Mouse (Mus musculus): ENCODE measurements at regions not wholly inside any gene's neighbourhood (a gene's known extent, or its start where the extent isn't known, plus 50 kb on each side); places are given as distances from the start of the nearest gene placed in this dataset.

GRCm38 (mm10) chr12:71481371-71481770 lies 171.7 kb downstream of the Dact1 start:
- intact Hi-C loops (cut with DNase I): no loop called here

GRCm38 (mm10) chr12:71481899-71482593 lies 172.4 kb downstream of the Dact1 start:
- intact Hi-C loops (cut with DNase I): no loop called here

GRCm38 (mm10) chr12:71482619-71483018 lies 172.9 kb downstream of the Dact1 start:
- intact Hi-C loops (cut with DNase I): no loop called here

DNA sequence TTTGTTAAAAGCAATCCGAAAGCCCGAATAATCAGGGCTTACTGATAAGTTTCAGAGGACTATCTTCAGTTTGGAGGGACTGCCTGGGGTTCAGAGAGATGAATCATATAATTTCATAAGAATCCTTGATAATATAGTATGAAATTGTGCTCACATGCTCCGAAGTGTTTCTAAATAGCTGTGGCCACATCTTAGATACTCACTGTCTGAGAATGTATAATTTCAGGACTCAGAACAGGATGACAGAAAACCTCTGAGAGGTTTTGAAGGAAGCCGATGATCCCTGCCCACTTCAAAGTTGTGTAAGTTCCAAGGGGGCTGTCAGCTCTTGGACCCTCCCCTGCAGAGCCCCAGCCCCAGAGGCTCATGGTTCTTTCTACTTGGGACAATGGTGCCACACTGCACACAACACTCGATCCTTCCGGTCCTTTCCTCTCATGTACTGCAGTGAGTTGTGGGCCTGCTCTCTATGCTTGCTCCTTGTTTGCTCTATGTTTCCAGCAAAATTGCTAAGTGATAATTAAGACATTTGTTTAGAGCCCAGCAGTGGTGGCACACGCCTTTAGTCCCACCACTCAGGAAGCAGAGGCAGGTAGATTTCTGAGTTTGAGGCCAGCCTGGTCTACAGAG lies 174.0 kb downstream of the Dact1 start:
- intact Hi-C loops (cut with DNase I): no loop called here

DNA sequence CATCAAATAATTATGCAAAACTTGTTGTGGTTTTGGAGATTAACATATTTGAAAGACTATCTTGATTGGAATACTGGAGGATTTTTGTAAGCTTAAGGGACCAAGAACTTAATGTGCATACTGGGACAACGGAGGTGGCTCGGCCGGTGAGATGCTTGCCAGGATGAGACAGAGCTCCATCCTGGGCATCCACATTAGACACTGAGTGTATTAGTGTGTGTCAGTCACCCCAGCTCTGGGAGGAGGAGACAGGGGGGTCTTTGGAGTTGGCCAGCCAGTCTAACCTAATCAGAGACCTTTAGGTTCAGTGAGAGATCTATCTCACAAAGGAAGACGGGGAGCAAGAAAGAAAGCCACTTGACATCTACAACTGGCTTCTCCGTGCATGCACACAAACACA lies 174.6 kb downstream of the Dact1 start:
- intact Hi-C loops (cut with DNase I): no loop called here

DNA sequence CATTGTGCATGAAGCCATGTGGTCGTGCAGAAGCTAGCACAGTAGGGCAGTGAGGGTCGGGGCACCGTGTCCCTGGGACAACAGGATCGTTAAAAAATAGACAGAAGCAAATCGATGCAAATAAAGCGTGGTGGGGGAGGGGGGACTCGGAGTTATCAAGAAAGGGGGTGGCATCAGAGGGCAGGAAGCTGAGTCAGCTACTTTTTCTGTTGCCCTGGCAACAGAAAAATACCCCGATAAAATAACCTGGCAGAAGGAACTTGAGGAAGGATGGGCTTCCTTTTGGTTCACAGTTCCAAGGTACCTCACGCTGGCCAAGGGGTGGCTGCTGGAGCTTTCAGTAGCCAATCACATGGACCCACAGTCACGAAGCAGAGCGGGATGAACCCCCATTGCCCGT lies 176.4 kb downstream of the Dact1 start:
- intact Hi-C loops (cut with DNase I): no loop called here

GRCm38 (mm10) chr12:71487591-71488435 lies 178.1 kb downstream of the Dact1 start:
- intact Hi-C loops (cut with DNase I): no loop called here

- intact Hi-C loops (cut with DNase I): no loop called here
Observed at GRCm38 (mm10) chr12:71489295-71489694, 179.6 kb downstream of the Dact1 start.

DNA sequence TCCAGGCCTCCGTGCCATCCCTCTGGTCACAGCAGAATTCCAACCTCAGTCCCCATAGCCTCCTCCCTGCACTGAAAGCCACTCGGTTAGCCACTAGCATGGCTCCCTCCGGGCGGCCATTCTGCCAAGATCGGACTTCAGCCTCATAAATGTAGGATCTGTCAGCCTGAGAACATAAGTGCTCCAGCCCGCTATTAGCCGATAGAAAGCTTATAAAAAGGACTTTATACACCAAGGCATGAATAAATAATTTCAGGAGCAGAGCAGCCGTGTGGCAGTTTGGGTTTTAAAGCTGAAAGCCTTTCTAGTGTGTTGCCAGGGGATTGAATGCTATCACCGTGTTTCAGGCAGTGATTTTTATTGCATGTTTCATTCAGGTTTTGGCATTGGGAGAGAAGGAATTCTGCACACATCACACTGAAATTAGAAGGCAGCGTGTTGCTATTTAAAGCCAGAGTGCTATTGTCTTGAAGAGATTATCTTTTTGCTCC lies 185.2 kb downstream of the Dact1 start:
- intact Hi-C loops (cut with DNase I): loop anchor here (10.0 kb wide), 1 partner anchor 210 kb away; no protein-coding TSS in a partner anchor

- intact Hi-C loops (cut with DNase I): loop anchor here (2.0 to 10.0 kb wide), 2 partner anchors 188 to 206 kb away; no protein-coding TSS in a partner anchor
Observed at GRCm38 (mm10) chr12:71498246-71499029, 188.8 kb downstream of the Dact1 start.

DNA sequence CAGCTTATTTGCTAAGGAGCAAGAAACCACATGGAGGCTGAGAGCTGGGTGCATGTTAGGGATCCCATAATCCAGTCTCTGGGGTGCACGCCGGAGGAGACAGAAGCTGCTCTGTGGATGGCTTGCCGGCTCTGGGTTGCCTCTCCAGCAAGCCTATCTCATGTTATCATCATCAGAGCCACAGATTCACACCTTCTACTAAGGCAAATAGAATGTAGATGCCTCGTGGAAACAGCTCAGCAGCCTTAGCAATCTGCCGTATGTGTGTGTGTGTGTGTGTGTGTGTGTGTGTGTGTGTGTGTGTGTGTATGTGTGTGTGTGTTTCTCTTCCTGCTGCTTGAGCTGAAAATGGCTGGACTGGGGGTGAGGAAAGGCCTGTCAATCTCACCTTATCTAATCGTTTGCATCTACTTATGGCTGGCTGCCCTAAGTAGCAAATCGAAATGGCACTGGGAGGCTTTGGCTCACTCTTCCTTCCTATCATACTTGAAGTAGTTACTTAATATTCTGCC lies 191.7 kb downstream of the Dact1 start:
- intact Hi-C loops (cut with DNase I): no loop called here

GRCm38 (mm10) chr12:71503265-71503664 lies 193.6 kb downstream of the Dact1 start:
- intact Hi-C loops (cut with DNase I): no loop called here

GRCm38 (mm10) chr12:71506206-71506605 lies 196.5 kb downstream of the Dact1 start:
- intact Hi-C loops (cut with DNase I): no loop called here

- intact Hi-C loops (cut with DNase I): no loop called here
Observed at GRCm38 (mm10) chr12:71506716-71507115, 197.0 kb downstream of the Dact1 start.

- intact Hi-C loops (cut with DNase I): no loop called here
Observed at GRCm38 (mm10) chr12:71512915-71513612, 203.4 kb downstream of the Dact1 start.

DNA sequence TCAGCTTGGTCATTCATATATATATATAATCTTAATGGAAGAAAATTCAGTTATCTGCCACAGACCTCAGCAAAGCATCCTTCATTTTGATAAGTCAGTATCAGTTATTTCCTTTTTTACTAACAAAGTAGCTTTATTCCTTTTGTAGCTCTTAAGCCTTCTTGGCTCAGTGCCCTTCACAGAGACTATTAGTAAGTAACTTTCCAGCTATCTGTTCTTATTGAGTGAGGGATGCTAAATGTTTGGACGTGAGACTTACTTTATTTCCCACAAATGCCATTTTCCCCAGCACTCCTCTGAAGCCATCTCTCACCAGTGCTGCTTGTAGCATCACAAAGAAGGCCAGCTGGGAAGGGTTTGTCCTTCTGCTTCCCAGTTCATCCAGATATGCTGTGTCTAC lies 209.8 kb downstream of the Dact1 start:
- intact Hi-C loops (cut with DNase I): no loop called here

DNA sequence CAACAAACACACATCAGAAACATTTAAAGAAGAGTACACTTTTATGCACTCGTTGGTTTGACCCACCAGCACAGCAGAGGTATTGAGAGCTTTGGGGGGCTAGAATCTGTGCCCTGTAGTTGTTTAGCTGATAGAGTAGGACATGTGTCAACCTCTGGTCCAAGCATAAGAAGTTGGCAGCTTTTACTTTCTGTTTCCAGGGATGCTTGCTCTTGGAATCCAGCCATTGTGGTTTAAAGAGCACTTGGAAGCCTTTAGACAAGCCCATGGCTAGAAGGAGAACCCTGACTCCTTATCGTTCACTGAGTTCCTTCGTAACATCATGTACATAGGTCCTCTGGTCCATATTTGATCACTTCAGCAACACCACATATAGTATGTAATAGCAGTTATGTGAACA lies 212.3 kb downstream of the Dact1 start:
- intact Hi-C loops (cut with DNase I): no loop called here

GRCm38 (mm10) chr12:71522451-71522850 lies 212.8 kb downstream of the Dact1 start:
- intact Hi-C loops (cut with DNase I): no loop called here

DNA sequence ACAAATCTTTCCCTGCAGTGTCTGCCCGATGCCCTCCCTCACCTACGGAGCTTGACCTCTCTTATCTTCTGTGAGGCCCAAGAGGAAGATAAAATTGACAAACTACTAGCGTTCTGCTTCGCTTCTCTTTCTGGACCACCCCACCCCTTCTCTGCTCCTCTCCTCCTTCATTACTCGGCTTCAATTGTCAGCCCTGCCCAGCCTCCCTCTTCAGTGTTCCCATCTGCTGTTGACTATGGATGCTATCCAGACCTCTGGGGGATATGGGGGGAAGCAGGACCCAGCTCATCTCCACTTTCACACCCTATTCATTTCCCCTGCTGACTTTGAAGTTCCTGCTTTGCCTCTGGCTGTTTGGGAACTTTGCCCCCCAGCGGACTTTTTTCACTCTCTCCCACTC lies 214.5 kb downstream of the Dact1 start:
- intact Hi-C loops (cut with DNase I): no loop called here

DNA sequence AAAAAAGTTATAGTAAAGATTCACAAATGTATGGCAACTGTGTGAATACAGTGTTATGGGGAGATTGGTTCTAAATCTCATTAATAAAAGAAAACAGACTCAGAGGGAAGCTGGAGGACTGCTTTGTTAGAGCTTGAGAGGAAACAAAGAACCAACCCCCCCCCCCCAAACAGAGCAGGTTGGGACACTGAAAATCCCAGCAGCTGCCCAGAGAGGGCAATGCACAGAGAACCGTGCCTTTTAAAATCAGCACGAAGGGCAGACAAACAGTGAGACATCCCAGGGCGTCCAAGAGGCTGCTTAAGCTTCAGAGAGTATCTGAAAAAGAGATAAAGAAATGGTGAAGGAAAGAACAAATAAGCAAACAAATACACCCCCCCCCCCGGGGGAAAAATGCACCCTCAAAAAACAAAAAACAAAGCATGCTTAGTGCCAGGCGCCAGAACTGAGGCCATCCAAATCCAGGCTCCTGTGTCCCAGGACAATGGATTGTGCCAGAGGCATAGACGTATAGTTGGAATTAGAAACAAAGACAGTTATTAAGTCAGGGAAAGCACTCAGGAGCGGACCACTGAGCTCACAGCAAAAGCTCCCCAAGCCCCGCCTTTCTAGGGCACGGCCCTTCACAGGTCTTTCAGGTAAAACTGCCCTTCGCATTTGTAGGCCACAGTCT lies 215.7 kb downstream of the Dact1 start:
- intact Hi-C loops (cut with DNase I): no loop called here

Data from adrenal gland (tissue).